Mouse (Mus musculus): ENCODE data around the gene Slc38a1.

Slc38a1 gene

GRCm38 (mm10) chr15:96642436-96643405 lies at the start of gene Slc38a1:
Gene Slc38a1, minus strand, starts transcription at chr15:96642913.
- peak; percentile 42 to 73 for DNase-seq (ENCODE audit: low spot score in 2 of 2)

- DNase-seq (ENCODE audit: low spot score in 2 of 2), result no peak
Observed at GRCm38 (mm10) chr15:96692401-96692800, 49.7 kb upstream of the Slc38a1 start.

GRCm38 (mm10) chr15:96691381-96691780 lies 48.7 kb upstream of the Slc38a1 start:
- DNase-seq (ENCODE audit: low spot score in 2 of 2), result no peak

GRCm38 (mm10) chr15:96690829-96691228 lies 48.1 kb upstream of the Slc38a1 start:
- no peak for DNase-seq (ENCODE audit: low spot score in 2 of 2)

- no peak for DNase-seq (ENCODE audit: low spot score in 2 of 2)
Observed at GRCm38 (mm10) chr15:96689919-96690318, 47.2 kb upstream of the Slc38a1 start.

- DNase-seq (ENCODE audit: low spot score in 2 of 2), result no peak
Observed at GRCm38 (mm10) chr15:96688784-96689318, 46.1 kb upstream of the Slc38a1 start.

- no peak for DNase-seq (ENCODE audit: low spot score in 2 of 2)
Observed at GRCm38 (mm10) chr15:96688036-96688435, 45.3 kb upstream of the Slc38a1 start.

GRCm38 (mm10) chr15:96687366-96687765 lies 44.7 kb upstream of the Slc38a1 start:
- no peak for DNase-seq (ENCODE audit: low spot score in 2 of 2)

GRCm38 (mm10) chr15:96686201-96687159 lies 43.8 kb upstream of the Slc38a1 start:
- DNase-seq (ENCODE audit: low spot score in 2 of 2), result no peak

- no peak for DNase-seq (ENCODE audit: low spot score in 2 of 2)
Observed at GRCm38 (mm10) chr15:96685273-96685672, 42.6 kb upstream of the Slc38a1 start.

- DNase-seq (ENCODE audit: low spot score in 2 of 2), result no peak
Observed at GRCm38 (mm10) chr15:96684132-96684830, 41.6 kb upstream of the Slc38a1 start.

GRCm38 (mm10) chr15:96678871-96679773 lies 36.4 kb upstream of the Slc38a1 start:
- no peak for DNase-seq (ENCODE audit: low spot score in 2 of 2)

- peak in 1 of 2 experiments; percentile 35 for DNase-seq (ENCODE audit: low spot score in 2 of 2)
Observed at GRCm38 (mm10) chr15:96676518-96676917, 33.8 kb upstream of the Slc38a1 start.

GRCm38 (mm10) chr15:96675744-96676143 lies 33.0 kb upstream of the Slc38a1 start:
- no peak for DNase-seq (ENCODE audit: low spot score in 2 of 2)

- no peak for DNase-seq (ENCODE audit: low spot score in 2 of 2)
Observed at GRCm38 (mm10) chr15:96675055-96675454, 32.3 kb upstream of the Slc38a1 start.

GRCm38 (mm10) chr15:96674089-96674488 lies 31.4 kb upstream of the Slc38a1 start:
- DNase-seq (ENCODE audit: low spot score in 2 of 2), result no peak

GRCm38 (mm10) chr15:96669721-96670120 lies 27.0 kb upstream of the Slc38a1 start:
- DNase-seq (ENCODE audit: low spot score in 2 of 2), result no peak

- DNase-seq (ENCODE audit: low spot score in 2 of 2), result peak in 1 of 2 experiments; percentile 65
Observed at GRCm38 (mm10) chr15:96666663-96667062, 23.9 kb upstream of the Slc38a1 start.

- DNase-seq (ENCODE audit: low spot score in 2 of 2), result peak in 1 of 2 experiments; percentile 65
Observed at GRCm38 (mm10) chr15:96665889-96666288, 23.2 kb upstream of the Slc38a1 start.

- DNase-seq (ENCODE audit: low spot score in 2 of 2), result no peak
Observed at GRCm38 (mm10) chr15:96660590-96661141, 18.0 kb upstream of the Slc38a1 start.
